Comparison of ENCODE assay signal across 8 mouse cellular contexts in genomic region chr2:153240701-153241235, GRCm38 (mm10). TPM values are rescaled to one million over a fixed set of nuclear protein-coding genes. Genes with fewer than 3 reads are reported as not detected.
A peak's percentile ranks its signal among the peaks of the same experiment; 100 is the strongest.
DNase-seq lines count a peak whose midpoint lies in the region; ATAC-seq and TF ChIP-seq lines count a peak whose summit lies in the region.

No protein-coding gene starts in this region.

- H3K27ac ChIP-seq in embryonic facial prominence, embryonic 15.5 days (replicated peaks) = peak overlapping the region; percentile 95
- H3K27ac ChIP-seq in lung, postnatal 0 days (ENCODE audit: low read length) = peak overlapping the region; percentile 92

- H3K9me3 ChIP-seq in G1E (replicated peaks) = no peaks in the 10 kb centered on the region
- no peaks in the 10 kb centered on the region for H3K9me3 ChIP-seq in embryonic facial prominence, embryonic 15.5 days (replicated peaks)
- no peaks in the 10 kb centered on the region for H3K9me3 ChIP-seq in lung, postnatal 0 days (ENCODE audit: low read length)

- TF ChIP-seq EP300 in lung, postnatal 0 days (IDR thresholded peaks at IDR 0.05) = no peak

- peak overlapping the region; percentile 77 for H3K4me2 ChIP-seq in embryonic facial prominence, embryonic 15.5 days (replicated peaks)
- H3K4me2 ChIP-seq in lung, postnatal 0 days (replicated peaks; ENCODE audit: low read depth, low read length) = peak overlapping the region; percentile 94

- H3K9ac ChIP-seq in embryonic facial prominence, embryonic 15.5 days = peak overlapping the region; percentile 99
- peak overlapping the region; percentile 95 for H3K9ac ChIP-seq in lung, postnatal 0 days (replicated peaks; ENCODE audit: low read depth)

- H3K4me3 ChIP-seq in G1E (ENCODE audit: low read depth, low read length) = peak overlapping the region; percentile 88
- H3K4me3 ChIP-seq in embryonic facial prominence, embryonic 15.5 days (replicated peaks) = peak overlapping the region; percentile 91
- peak overlapping the region; percentile 98 for H3K4me3 ChIP-seq in lung, postnatal 0 days (ENCODE audit: low read depth, low read length)

- ATAC-seq in G1E (ENCODE audit: extremely low read depth, insufficient number of reproducible peaks, low FRiP score, poor library complexity, severe bottlenecking) = peak; percentile 61
- peak; percentile 16; the same call in 1 of the 2 replicates for ATAC-seq in embryonic facial prominence, embryonic 15.5 days (ENCODE audit: insufficient number of reproducible peaks, low FRiP score, low TSS enrichment, low read depth)
- ATAC-seq in lung, postnatal 0 days = peak; percentile 32

- DNase-seq in adrenal gland, adult 18-20 months (ENCODE audit: low spot score in 2 of 2) = peak; percentile 35 to 42
- no peak for DNase-seq in adrenal gland, postnatal 4 days (ENCODE audit: low spot score in 2 of 2)
- peak; percentile 62 for DNase-seq in G1E (ENCODE audit: low spot score)
- DNase-seq in induced T-regulatory cell, adult 2 months (ENCODE audit: low read depth) = peak; percentile 65
- peak; percentile 32 for DNase-seq in lung, postnatal 0 days (ENCODE audit: low spot score)
- peak; percentile 74 to 85 for DNase-seq in spleen, postnatal 4 days (ENCODE audit: low spot score in 2 of 2)
- DNase-seq in gastrocnemius, postnatal 14 days = no peak

- peaks cover 61% of the 10 kb centered on the region for H3K36me3 ChIP-seq in G1E (replicated peaks)
- peaks cover 17% of the 10 kb centered on the region for H3K36me3 ChIP-seq in embryonic facial prominence, embryonic 15.5 days
- H3K36me3 ChIP-seq in lung, postnatal 0 days (ENCODE audit: insufficient read depth, low read length) = no peaks in the 10 kb centered on the region; the same call in none of the 2 replicates

- WGBS in embryonic facial prominence, embryonic 15.5 days = under 1% methylated on average over 27 of the region's 33 CpGs
- WGBS in lung, postnatal 0 days = under 1% methylated on average over 29 of the region's 33 CpGs

- TF ChIP-seq CTCF in G1E (IDR thresholded peaks at IDR 0.05; ENCODE audit: low read depth, low read length) = no peak
- no peak for TF ChIP-seq CTCF in lung, postnatal 0 days (IDR thresholded peaks at IDR 0.05)

- no peaks in the 10 kb centered on the region for H3K27me3 ChIP-seq in G1E (ENCODE audit: insufficient read depth, low read length)
- no peaks in the 10 kb centered on the region for H3K27me3 ChIP-seq in embryonic facial prominence, embryonic 15.5 days
- H3K27me3 ChIP-seq in lung, postnatal 0 days (replicated peaks; ENCODE audit: insufficient read depth, low read length) = no peaks in the 10 kb centered on the region

- H3K4me1 ChIP-seq in G1E (ENCODE audit: insufficient read depth, low read depth, low read length) = peaks cover 65% of the 10 kb centered on the region
- H3K4me1 ChIP-seq in embryonic facial prominence, embryonic 15.5 days = peaks cover 38% of the 10 kb centered on the region
- peaks cover 7% of the 10 kb centered on the region; the same call in 1 of the 2 replicates for H3K4me1 ChIP-seq in lung, postnatal 0 days (ENCODE audit: insufficient read depth, low read depth, low read length)

- intact Hi-C loops in gastrocnemius, postnatal 14 days (cut with DNase I; ENCODE audit: low total_unique reads) = no loop called here

RNA-seq across cellular contexts. Expression of gene Plagl2, which starts 0.5 kb away (rescaled TPM):
- total RNA-seq in adrenal gland, adult 18-20 months (2021) = 1 to 10 TPM; 8.3 to 9.1 TPM
- 10 to 100 TPM; 19.1 to 20.3 TPM for total RNA-seq in adrenal gland, postnatal 4 days (2021)
- total RNA-seq in G1E (2014; fragmentation: Nextera tagmentation) (106 and 108 TPM in 2 replicates), G1E (2017) (11.0 and 12.5 TPM in 2 replicates)
- polyA plus RNA-seq in G1E (2012) = 27.5 and 35.9 TPM in 2 replicates
- polyA plus RNA-seq in embryonic facial prominence, embryonic 15.5 days (2015; fragmentation: Nextera tagmentation; extraction: Ambion mirVana) = 16.0 and 18.8 TPM in 2 replicates
- polyA plus RNA-seq in lung, postnatal 0 days (2015; fragmentation: Nextera tagmentation; extraction: Ambion mirVana) = 6.8 and 7.1 TPM in 2 replicates
- 1 to 10 TPM; 3.5 to 5.8 TPM for total RNA-seq in gastrocnemius, postnatal 14 days (2021)

RNA-seq across cellular contexts. Expression of gene Pofut1, which starts 0.6 kb away (rescaled TPM):
- 10 to 100 TPM; 35.7 to 47.9 TPM for total RNA-seq in adrenal gland, adult 18-20 months (2021)
- total RNA-seq in adrenal gland, postnatal 4 days (2021) = 10 to 100 TPM; 47.3 to 48.8 TPM
- 26.5 and 33.7 TPM in 2 replicates for total RNA-seq in G1E (2014; fragmentation: Nextera tagmentation)
- 29.5 and 30.0 TPM in 2 replicates for total RNA-seq in G1E (2017)
- polyA plus RNA-seq in G1E (2012) = 11.2 and 12.8 TPM in 2 replicates
- 8.0 and 8.1 TPM in 2 replicates for polyA plus RNA-seq in embryonic facial prominence, embryonic 15.5 days (2015; fragmentation: Nextera tagmentation; extraction: Ambion mirVana)
- 2.8 and 3.1 TPM in 2 replicates for polyA plus RNA-seq in lung, postnatal 0 days (2015; fragmentation: Nextera tagmentation; extraction: Ambion mirVana)
- total RNA-seq in gastrocnemius, postnatal 14 days (2021) = 10 to 100 TPM; 13.9 to 16.2 TPM

RNA-seq across cellular contexts. Expression of gene Tspyl3, which starts 15.5 kb away (rescaled TPM):
- 1 to 10 TPM; 2.2 to 2.3 TPM for total RNA-seq in adrenal gland, adult 18-20 months (2021)
- 1 to 10 TPM; 8.6 to 8.8 TPM for total RNA-seq in adrenal gland, postnatal 4 days (2021)
- total RNA-seq in G1E (2014; fragmentation: Nextera tagmentation) = 1.1 TPM in 1 of 2 replicates, not detected in the other
- 0.23 and 0.27 TPM in 2 replicates for total RNA-seq in G1E (2017)
- 0.27 and 0.32 TPM in 2 replicates for polyA plus RNA-seq in G1E (2012)
- 16.0 and 16.5 TPM in 2 replicates for polyA plus RNA-seq in embryonic facial prominence, embryonic 15.5 days (2015; fragmentation: Nextera tagmentation; extraction: Ambion mirVana)
- 4.7 and 5.5 TPM in 2 replicates for polyA plus RNA-seq in lung, postnatal 0 days (2015; fragmentation: Nextera tagmentation; extraction: Ambion mirVana)
- 1 to 10 TPM; 1.7 to 1.8 TPM for total RNA-seq in gastrocnemius, postnatal 14 days (2021)

RNA-seq across cellular contexts. Expression of gene Kif3b, which starts 50.4 kb away (rescaled TPM):
- total RNA-seq in adrenal gland, adult 18-20 months (2021) = 10 to 100 TPM; 21.4 to 25.3 TPM
- total RNA-seq in adrenal gland, postnatal 4 days (2021) = 10 to 100 TPM; 28.0 to 29.2 TPM
- total RNA-seq in G1E (2014; fragmentation: Nextera tagmentation) (12.0 and 12.9 TPM in 2 replicates), G1E (2017) (25.2 and 26.1 TPM in 2 replicates)
- polyA plus RNA-seq in G1E (2012) = 3.0 and 3.7 TPM in 2 replicates
- 7.5 and 9.0 TPM in 2 replicates for polyA plus RNA-seq in embryonic facial prominence, embryonic 15.5 days (2015; fragmentation: Nextera tagmentation; extraction: Ambion mirVana)
- polyA plus RNA-seq in lung, postnatal 0 days (2015; fragmentation: Nextera tagmentation; extraction: Ambion mirVana) = 4.7 and 5.2 TPM in 2 replicates
- 1 to 10 TPM; 4.4 to 4.9 TPM for total RNA-seq in gastrocnemius, postnatal 14 days (2021)

Comparison
In these comparisons a context has a peak if more than half of its experiments do, and no peak if none do; other contexts are left out.
1. DNase-seq: peak in adrenal gland, adult 18-20 months (2 of 2), G1E (single experiment), induced T-regulatory cell, adult 2 months (single experiment), lung, postnatal 0 days (single experiment) and spleen, postnatal 4 days (2 of 2); none in adrenal gland, postnatal 4 days (0 of 2) and gastrocnemius, postnatal 14 days (single experiment).
2. Peak in every context shown above with its lines, with median percentiles within 50 percentile points of each other: ATAC-seq and H3K4me3 ChIP-seq.